Mouse (Mus musculus): Measurements from ENCODE around the gene Pygb.

Gene Pygb

DNA sequence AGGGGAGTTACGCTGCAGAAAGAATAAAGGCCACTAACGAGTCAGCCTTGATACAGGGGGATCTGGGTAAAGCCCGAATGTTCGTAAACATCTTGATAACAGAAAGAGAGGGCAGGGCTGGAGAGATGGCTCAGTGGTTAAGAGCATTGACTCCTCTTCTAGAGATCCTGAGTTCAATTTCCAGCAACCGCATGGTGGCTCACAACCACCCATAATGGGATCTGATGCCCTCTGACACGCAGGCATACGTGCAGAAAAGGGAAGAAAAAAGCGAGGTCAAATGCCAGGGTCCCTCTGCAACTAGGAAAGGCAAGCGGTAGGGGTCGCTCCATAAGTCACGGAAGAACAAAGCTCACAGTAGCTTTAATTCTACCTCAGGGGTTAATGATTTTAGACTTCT is 54.6 kb downstream of the Pygb start:
- DNase-seq (ENCODE audit: low spot score) = peak; percentile 22

DNA sequence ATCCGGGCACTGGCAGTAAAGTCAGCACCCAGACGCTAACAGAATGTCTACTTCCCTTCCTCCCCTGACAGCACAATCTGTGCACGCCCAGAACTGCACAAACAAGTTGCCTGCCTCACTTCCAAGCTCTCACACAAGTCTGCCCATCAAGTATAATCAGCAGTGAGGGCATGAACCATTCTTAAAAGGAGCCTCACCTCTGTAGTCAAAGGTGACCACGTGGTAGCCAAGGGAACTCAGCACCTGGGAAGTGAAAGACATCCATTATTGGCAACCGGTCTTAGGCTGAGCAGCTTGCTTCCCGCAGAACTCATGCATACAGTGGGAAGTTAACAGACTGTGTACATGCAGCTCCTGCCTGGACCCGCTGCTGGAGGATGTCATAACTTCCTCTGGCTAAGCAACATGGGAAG is 55.5 kb downstream of the Pygb start:
- DNase-seq (ENCODE audit: low spot score) = peak; percentile 25

DNA sequence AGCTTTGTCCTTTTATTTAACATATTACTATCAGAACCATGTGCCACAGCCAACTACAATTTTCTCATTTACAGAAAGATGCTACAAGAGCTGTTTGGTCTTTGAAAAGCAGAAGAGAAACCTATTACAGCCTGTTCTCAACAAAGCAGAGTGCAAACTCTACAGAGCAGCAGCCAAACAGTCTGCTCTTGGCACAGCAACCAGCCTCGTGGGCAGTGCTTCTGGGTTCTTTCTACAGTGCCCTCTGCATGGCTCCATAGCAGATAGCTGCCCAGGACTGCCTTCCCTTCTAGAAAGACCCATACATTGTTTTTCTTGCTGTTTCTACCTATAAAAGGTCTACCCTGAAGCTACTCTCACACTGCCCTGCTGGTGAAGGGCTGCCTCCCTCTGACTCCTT is 58.3 kb downstream of the Pygb start:
- peak; percentile 37 for DNase-seq (ENCODE audit: low spot score)

DNA sequence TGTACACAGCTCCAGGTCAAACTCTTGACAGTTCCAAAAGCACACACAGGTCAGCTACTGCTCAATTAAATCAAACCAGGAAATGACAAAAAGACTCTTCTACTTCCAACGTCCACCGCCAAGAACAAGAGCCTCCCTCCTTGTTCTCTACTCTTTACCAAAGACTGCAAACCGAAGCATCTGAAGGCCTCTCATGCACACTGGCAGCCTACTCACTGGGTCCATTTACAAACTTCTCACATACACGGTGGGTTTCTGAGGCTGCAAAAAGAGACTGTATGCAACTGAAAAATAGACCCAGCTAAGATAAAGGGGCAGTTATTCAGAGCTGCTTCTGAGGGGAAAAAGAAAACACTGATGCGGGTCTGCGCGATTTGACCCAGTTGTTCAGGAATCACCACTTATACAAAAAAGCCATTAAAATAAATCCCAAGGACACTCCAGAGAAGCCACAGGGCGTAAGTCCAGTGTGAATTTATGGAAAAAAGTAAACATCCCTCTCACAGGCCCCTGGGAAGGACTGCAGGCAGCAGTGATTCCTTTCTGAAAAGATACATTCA is 61.0 kb downstream of the Pygb start:
- peak; percentile 13 for DNase-seq (ENCODE audit: low spot score)

- peak; percentile 41 for DNase-seq (ENCODE audit: low spot score)
These were observed 64.7 kb downstream of the Pygb start for GRCm38 (mm10) chr2:150851251-150851650.

DNA sequence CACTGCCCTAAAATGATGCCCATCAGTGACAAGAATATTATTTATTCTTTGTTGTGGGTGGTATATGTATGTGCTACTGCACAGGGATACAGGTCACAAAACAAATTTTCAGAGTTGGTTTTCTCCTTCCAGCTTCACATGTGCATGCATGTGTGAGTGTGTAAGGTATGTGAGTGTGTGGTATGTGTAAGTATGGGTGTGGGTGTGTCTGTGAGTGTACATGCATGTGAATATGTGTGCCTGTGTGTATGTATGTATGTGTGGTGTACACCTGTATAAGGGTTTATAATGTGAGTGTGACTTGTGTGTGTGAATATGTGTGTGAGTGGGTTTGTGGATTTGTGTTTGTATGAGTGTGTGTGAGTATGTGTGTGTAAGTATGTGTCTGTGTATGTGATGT is 68.7 kb downstream of the Pygb start:
- DNase-seq (ENCODE audit: low spot score) = peak; percentile 7

DNA sequence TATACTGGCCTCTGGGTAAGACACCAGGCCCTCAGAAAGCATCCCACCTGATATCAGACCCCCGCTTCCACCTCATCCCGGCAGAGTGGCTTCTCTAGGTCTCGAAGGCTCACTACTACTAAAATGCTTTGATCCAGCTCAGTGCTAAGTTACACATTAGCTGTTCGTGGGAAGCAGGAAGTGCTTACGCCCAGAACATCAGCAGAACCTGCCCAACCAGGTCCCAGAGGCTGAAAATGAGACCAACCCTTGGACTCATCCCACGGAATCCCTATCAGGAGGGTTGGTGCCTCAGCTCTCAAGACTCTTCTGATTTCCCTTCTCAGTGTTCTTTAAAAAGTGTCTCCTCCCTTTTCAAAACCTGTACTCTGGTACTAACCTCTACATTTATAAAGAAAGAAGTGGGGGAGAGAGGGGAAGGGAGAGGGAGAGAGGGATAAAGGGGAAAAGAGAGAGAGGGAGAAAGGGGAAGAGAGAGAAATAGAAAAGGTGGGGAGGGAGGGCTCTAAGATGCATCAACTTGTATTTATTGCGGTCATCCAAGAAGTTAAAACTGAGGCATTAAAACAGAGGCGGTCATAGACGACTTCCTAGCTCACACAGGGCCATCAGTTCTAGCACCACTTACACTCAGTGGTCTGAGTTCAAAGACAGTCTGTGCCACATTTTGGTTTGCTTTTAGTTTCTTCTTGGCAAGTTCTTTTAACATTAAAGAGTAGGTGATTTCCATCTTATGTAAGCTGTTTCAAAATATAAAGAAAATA is 72.4 kb downstream of the Pygb start:
- peak; percentile 26 for DNase-seq (ENCODE audit: low spot score)

- peak; percentile 33 for DNase-seq (ENCODE audit: low spot score)
These were observed 73.4 kb downstream of the Pygb start for GRCm38 (mm10) chr2:150859709-150860470.

DNA sequence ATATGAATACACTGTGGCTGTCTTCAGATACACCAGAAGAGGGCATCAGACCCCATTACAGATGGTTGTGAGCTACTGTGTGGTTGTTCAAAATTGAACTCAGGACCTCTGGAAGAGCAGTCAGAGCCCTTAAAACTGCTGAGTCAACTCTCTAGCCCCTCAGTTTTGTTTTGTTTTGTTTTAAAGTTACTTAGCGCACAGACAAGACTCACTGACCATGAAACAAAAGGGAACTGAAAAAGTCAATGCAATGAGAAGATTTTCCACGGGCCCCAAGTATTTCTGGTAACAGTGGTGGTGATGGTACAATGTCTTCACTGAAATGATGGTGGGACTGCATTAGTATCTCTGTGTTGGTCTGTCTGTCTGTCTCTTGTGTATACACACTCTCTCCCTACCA is 74.6 kb downstream of the Pygb start:
- peak; percentile 20 for DNase-seq (ENCODE audit: low spot score)

DNA sequence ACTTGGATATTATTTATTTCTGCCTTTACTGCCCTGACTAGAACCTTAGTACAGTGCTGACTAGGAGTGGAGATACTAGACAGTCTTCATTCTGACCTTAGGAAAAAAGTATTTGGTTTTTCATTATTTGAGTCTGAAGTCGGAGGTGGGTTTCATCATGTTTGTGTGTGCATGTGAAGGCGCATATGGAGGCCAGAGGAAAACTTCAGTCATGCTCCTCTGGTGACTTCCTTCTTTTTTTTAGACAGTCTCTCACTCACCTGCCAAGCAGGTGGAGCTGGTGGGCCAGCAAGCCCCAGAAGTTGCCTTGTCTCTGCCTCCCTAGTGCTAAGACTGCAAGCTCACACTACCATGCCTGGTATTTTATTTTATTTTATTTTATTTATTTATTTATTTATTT is 80.5 kb downstream of the Pygb start:
- no peak for DNase-seq (ENCODE audit: low spot score)

- no peak for DNase-seq (ENCODE audit: low spot score)
These were observed 82.9 kb downstream of the Pygb start for GRCm38 (mm10) chr2:150869446-150869845.

DNA sequence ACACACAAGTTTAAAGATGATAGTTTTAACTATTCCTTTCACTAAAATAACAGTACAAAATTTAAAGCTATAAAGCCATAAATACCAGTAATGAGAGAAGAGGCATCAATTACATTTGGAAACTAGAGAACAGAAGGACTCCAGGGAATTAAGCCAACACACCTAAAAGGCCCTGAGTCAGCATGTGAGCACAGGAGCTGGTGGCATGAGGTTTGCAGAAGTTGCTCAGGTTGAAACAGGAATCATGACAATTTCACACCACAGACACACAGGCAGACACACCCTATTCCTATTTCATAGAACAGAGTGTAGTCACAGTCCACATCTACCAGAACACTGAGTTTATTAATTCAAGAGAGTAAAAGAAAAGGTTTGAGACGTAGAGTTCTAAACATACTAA is 88.0 kb downstream of the Pygb start:
- DNase-seq (ENCODE audit: low spot score) = no peak

- no peak for DNase-seq (ENCODE audit: low spot score)
These were observed 88.7 kb downstream of the Pygb start for GRCm38 (mm10) chr2:150875226-150875625.

DNA sequence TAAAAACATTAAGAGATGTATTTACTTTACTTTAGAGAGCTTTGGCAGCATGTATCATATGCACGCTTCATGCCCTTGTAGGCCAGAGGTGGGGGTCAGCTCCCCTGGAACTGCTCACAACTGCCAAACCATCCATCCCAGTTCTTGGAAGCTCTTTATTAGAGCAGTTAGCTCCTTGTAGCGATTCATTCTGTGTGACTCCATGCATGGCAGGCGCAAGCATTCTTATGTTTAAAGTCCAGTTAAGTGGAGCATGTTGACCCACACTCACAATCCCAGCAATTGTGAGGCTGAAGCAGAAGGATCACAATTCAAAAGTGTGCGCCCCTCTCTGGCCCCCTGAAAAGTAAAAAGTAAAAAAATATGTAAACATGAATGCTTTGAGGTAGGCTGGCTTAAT is 91.0 kb downstream of the Pygb start:
- DNase-seq (ENCODE audit: low spot score) = no peak
